Comparison of ENCODE assay signal across 8 mouse cellular contexts in genomic region chr12:98733776-98734175, GRCm38 (mm10). TPM values are rescaled to one million over a fixed set of nuclear protein-coding genes. Genes with fewer than 3 reads are reported as not detected.
DNase-seq lines count a peak whose midpoint lies in the region; ATAC-seq and TF ChIP-seq lines count a peak whose summit lies in the region.

No protein-coding gene starts in this region.

- TF ChIP-seq CTCF in hindbrain, postnatal 0 days (IDR thresholded peaks at IDR 0.05; ENCODE audit: low read depth) = no peak

- DNase-seq in heart, adult 9 months (ENCODE audit: low spot score in 2 of 2) = no peak
- DNase-seq in hindbrain, postnatal 0 days (ENCODE audit: low spot score) = no peak
- no peak for DNase-seq in ovary, postnatal 14 days (ENCODE audit: low spot score)
- no peak for DNase-seq in embryo, embryonic 11 days
- no peak for DNase-seq in thymus, postnatal 36 days

- H3K36me3 ChIP-seq in heart, embryonic 16.5 days (ENCODE audit: control insufficient read depth, insufficient read depth) = peaks cover 3% of the 10 kb centered on the region; the same call in 1 of the 2 replicates
- no peaks in the 10 kb centered on the region for H3K36me3 ChIP-seq in hindbrain, postnatal 0 days (ENCODE audit: insufficient read depth, low read length)
- H3K36me3 ChIP-seq in midbrain, embryonic 12.5 days = 0 out of 2 replicates have a peak, but pooled peaks cover 9% of the 10 kb centered on the region

- H3K27me3 ChIP-seq in heart, embryonic 16.5 days (ENCODE audit: control insufficient read depth, insufficient read depth, low read length) = no peaks in the 10 kb centered on the region
- no peaks in the 10 kb centered on the region for H3K27me3 ChIP-seq in hindbrain, postnatal 0 days (ENCODE audit: insufficient read depth, low read length)
- H3K27me3 ChIP-seq in midbrain, embryonic 12.5 days = peaks cover 7% of the 10 kb centered on the region

- peak overlapping the region; percentile 89 for H3K4me3 ChIP-seq in heart, embryonic 16.5 days (ENCODE audit: low read length)
- peak overlapping the region; percentile 87 for H3K4me3 ChIP-seq in brown adipose tissue, adult 24 weeks (ENCODE audit: insufficient read depth, low read depth, low read length)
- peak overlapping the region; percentile 57 for H3K4me3 ChIP-seq in hindbrain, postnatal 0 days (ENCODE audit: low read length)
- H3K4me3 ChIP-seq in midbrain, embryonic 12.5 days = peak overlapping the region; percentile 63

- no peak for ATAC-seq in heart, embryonic 16.5 days (replicated peaks; ENCODE audit: extremely low read depth, insufficient read depth, low FRiP score)
- ATAC-seq in hindbrain, postnatal 0 days = no peak
- ATAC-seq in midbrain, embryonic 12.5 days (ENCODE audit: low FRiP score, low read depth) = no peak

- no peak overlapping the region for H3K27ac ChIP-seq in heart, embryonic 16.5 days (ENCODE audit: low read length)
- no peak overlapping the region for H3K27ac ChIP-seq in brown adipose tissue, adult 24 weeks (replicated peaks; ENCODE audit: low read depth, low read length)
- H3K27ac ChIP-seq in hindbrain, postnatal 0 days = 0 out of 2 replicates have a peak overlapping the region, but pooled peaks have one; percentile 32
- H3K27ac ChIP-seq in midbrain, embryonic 12.5 days (replicated peaks) = no peak overlapping the region

- no peaks in the 10 kb centered on the region for H3K9me3 ChIP-seq in heart, embryonic 16.5 days (replicated peaks; ENCODE audit: control insufficient read depth, low read length)
- H3K9me3 ChIP-seq in hindbrain, postnatal 0 days (ENCODE audit: low read length) = no peaks in the 10 kb centered on the region
- H3K9me3 ChIP-seq in midbrain, embryonic 12.5 days = no peaks in the 10 kb centered on the region

- peak overlapping the region; percentile 79 for H3K4me2 ChIP-seq in heart, embryonic 16.5 days (ENCODE audit: low read depth, low read length)
- H3K4me2 ChIP-seq in hindbrain, postnatal 0 days (ENCODE audit: low read depth, low read length) = peak overlapping the region; percentile 83
- H3K4me2 ChIP-seq in midbrain, embryonic 12.5 days (replicated peaks) = peak overlapping the region; percentile 82

- peak overlapping the region; percentile 79; the same call in 1 of the 2 replicates for H3K9ac ChIP-seq in heart, embryonic 16.5 days (ENCODE audit: low read length)
- H3K9ac ChIP-seq in hindbrain, postnatal 0 days (replicated peaks; ENCODE audit: low read length) = peak overlapping the region; percentile 52
- peak overlapping the region; percentile 68; the same call in 1 of the 2 replicates for H3K9ac ChIP-seq in midbrain, embryonic 12.5 days (replicated peaks)

- peaks cover 23% of the 10 kb centered on the region for H3K4me1 ChIP-seq in heart, embryonic 16.5 days (ENCODE audit: control insufficient read depth, insufficient read depth, low read length)
- H3K4me1 ChIP-seq in brown adipose tissue, adult 24 weeks (ENCODE audit: control insufficient read depth, insufficient read depth, insufficient read length, low read length) = peaks cover 7% of the 10 kb centered on the region; the same call in 1 of the 2 replicates
- H3K4me1 ChIP-seq in hindbrain, postnatal 0 days (ENCODE audit: insufficient read depth, low read length) = peaks cover 24% of the 10 kb centered on the region; the same call in 1 of the 2 replicates
- peaks cover 30% of the 10 kb centered on the region for H3K4me1 ChIP-seq in midbrain, embryonic 12.5 days

- WGBS in heart, embryonic 16.5 days = 14% methylated on average over 12 of the region's 12 CpGs
- WGBS in hindbrain, postnatal 0 days = 17% methylated on average over 12 of the region's 12 CpGs
- WGBS in midbrain, embryonic 12.5 days = 19% methylated on average over 12 of the region's 12 CpGs

RNA-seq across cellular contexts. Expression of gene Ptpn21, which starts 3.4 kb away (rescaled TPM):
- 8.6 and 10.5 TPM in 2 replicates for polyA plus RNA-seq in heart, embryonic 16.5 days (2015; fragmentation: Nextera tagmentation; extraction: Ambion mirVana)
- polyA plus RNA-seq in brown adipose tissue, adult 24 weeks (2012; ENCODE audit: insufficient read depth, insufficient read length, missing spikeins) = 7.5 and 8.6 TPM in 2 replicates
- total RNA-seq in hindbrain, postnatal 0 days (2014; rRNA removed) = 3.7 and 6.0 TPM in 2 replicates
- 2.5 and 2.7 TPM in 2 replicates for polyA plus RNA-seq in hindbrain, postnatal 0 days (2015; fragmentation: Nextera tagmentation; extraction: Ambion mirVana)
- 9.3 and 9.8 TPM in 2 replicates for polyA plus RNA-seq in midbrain, embryonic 12.5 days (2016; fragmentation: Nextera tagmentation; extraction: Ambion mirVana)

RNA-seq across cellular contexts. Expression of gene Zc3h14, which starts 13.0 kb away (rescaled TPM):
- polyA plus RNA-seq in heart, embryonic 16.5 days (2015; fragmentation: Nextera tagmentation; extraction: Ambion mirVana) = 87.2 and 95.9 TPM in 2 replicates
- polyA plus RNA-seq in brown adipose tissue, adult 24 weeks (2012; ENCODE audit: insufficient read depth, insufficient read length, missing spikeins) = 70.6 and 77.7 TPM in 2 replicates
- total RNA-seq in hindbrain, postnatal 0 days (2014; rRNA removed) = 84.1 and 102 TPM in 2 replicates
- polyA plus RNA-seq in hindbrain, postnatal 0 days (2015; fragmentation: Nextera tagmentation; extraction: Ambion mirVana) = 100.0 and 101 TPM in 2 replicates
- 157 and 161 TPM in 2 replicates for polyA plus RNA-seq in midbrain, embryonic 12.5 days (2016; fragmentation: Nextera tagmentation; extraction: Ambion mirVana)
